Mouse (Mus musculus) erythroblast, embryonic 14.5 days (primary cell): ENCODE data around the gene Utp11.

ENCODE experiments used
- GATA1 ChIP-seq: IDR thresholded peaks from 2 replicates; pipeline ENCODE4 v1.6.1; 2012; ENCODE audit warnings: low read length, inconsistent platforms, mixed read lengths
- TAL1 ChIP-seq: IDR thresholded peaks from 3 replicates; pipeline ENCODE4 v1.6.1; 2012; ENCODE audit warnings: low read length, inconsistent platforms, mixed read lengths

GRCm38 (mm10) chr4:124671583-124671982, 21.8 kb downstream of the Utp11 start:
- TF ChIP-seq GATA1 (no peak), TAL1 (no peak)
